Mouse (Mus musculus) gastrocnemius, adult 2 months (tissue): ENCODE measurements around the gene Mecom. TPM values are rescaled to one million over a fixed set of nuclear protein-coding genes. Genes with fewer than 3 reads are reported as not detected.

ENCODE experiments used
- DNase-seq: peaks from one replicate; pipeline ENCODE4 v3.0.0; 2022
- H3K27ac ChIP-seq: fragments of 200-600 bp; 2 replicates; pipeline ENCODE4 v1.8.1; 2022; ENCODE audit warnings: mild to moderate bottlenecking
- H3K4me3 ChIP-seq: fragments of 200-600 bp; 2 replicates; pipeline ENCODE4 v1.8.1; 2022; ENCODE audit warnings: mild to moderate bottlenecking, moderate library complexity
- CTCF ChIP-seq: fragments of 200-600 bp; IDR thresholded peaks from 2 replicates; pipeline ENCODE4 v1.8.1; 2022; ENCODE audit warnings: antibody characterized with exemption, mild to moderate bottlenecking, moderate library complexity
- intact Hi-C: fragments of 180-260 bp; cut with DNase I; formaldehyde crosslinking; loops from one replicate; pipeline ENCODE4 v1.15.1; 2025
- total RNA-seq, 2 experiments: library from RNA; stranded (reverse); gene quantifications; 2 replicates each; pipeline ENCODE4 v1.2.3; 2021

Mecom gene
- total RNA-seq, 2 experiments from 2014 or later, result 5.8 to 6.9 TPM

GRCm38 (mm10) chr3:30168396-30169186 lies 379.2 kb downstream of the Mecom start:
- no peak overlapping the region for H3K27ac ChIP-seq
- intact Hi-C loops, result no loop called here
- no peak for TF ChIP-seq CTCF
- DNase-seq, result no peak
- no peak overlapping the region for H3K4me3 ChIP-seq

GRCm38 (mm10) chr3:30167027-30167426 lies 380.8 kb downstream of the Mecom start:
- intact Hi-C loops, result no loop called here
- Histone ChIP-seq H3K27ac (no peak overlapping the region), H3K4me3 (no peak overlapping the region)
- no peak for DNase-seq
- TF ChIP-seq CTCF, result no peak

GRCm38 (mm10) chr3:30164834-30165233 lies 383.0 kb downstream of the Mecom start:
- intact Hi-C loops, result no loop called here
- no peak for TF ChIP-seq CTCF
- Histone ChIP-seq H3K27ac (no peak overlapping the region), H3K4me3 (no peak overlapping the region)
- DNase-seq, result no peak

- Histone ChIP-seq H3K27ac (no peak overlapping the region), H3K4me3 (no peak overlapping the region)
- intact Hi-C loops, result no loop called here
- no peak for TF ChIP-seq CTCF
- DNase-seq, result no peak
These were observed 384.4 kb downstream of the Mecom start for GRCm38 (mm10) chr3:30163390-30163789.

- TF ChIP-seq CTCF, result no peak
- H3K4me3 ChIP-seq, result peak overlapping the region; percentile 39
- H3K27ac ChIP-seq, result 0 out of 2 replicates have a peak overlapping the region, but pooled peaks have one; percentile 4
- intact Hi-C loops, result no loop called here
- DNase-seq, result no peak
These were observed 386.7 kb downstream of the Mecom start for GRCm38 (mm10) chr3:30160961-30161670.

- no peak for DNase-seq
- TF ChIP-seq CTCF, result peak; percentile 48
- intact Hi-C loops, result no loop called here
- Histone ChIP-seq H3K4me3 (no peak overlapping the region), H3K27ac (no peak overlapping the region)
These were observed 387.5 kb downstream of the Mecom start for GRCm38 (mm10) chr3:30160346-30160745.

- Histone ChIP-seq H3K27ac (no peak overlapping the region), H3K4me3 (no peak overlapping the region)
- no peak for DNase-seq
- intact Hi-C loops, result no loop called here
- no peak for TF ChIP-seq CTCF
These were observed 390.6 kb downstream of the Mecom start for GRCm38 (mm10) chr3:30157128-30157670.

GRCm38 (mm10) chr3:30154390-30154789 lies 393.4 kb downstream of the Mecom start:
- no peak for DNase-seq
- intact Hi-C loops, result no loop called here
- no peak for TF ChIP-seq CTCF
- Histone ChIP-seq H3K4me3 (no peak overlapping the region), H3K27ac (no peak overlapping the region)

GRCm38 (mm10) chr3:30153923-30154331 lies 393.9 kb downstream of the Mecom start:
- no peak overlapping the region for H3K4me3 ChIP-seq
- intact Hi-C loops, result no loop called here
- no peak overlapping the region for H3K27ac ChIP-seq
- no peak for DNase-seq
- TF ChIP-seq CTCF, result no peak

GRCm38 (mm10) chr3:30150071-30150470 lies 397.7 kb downstream of the Mecom start:
- DNase-seq, result no peak
- intact Hi-C loops, result no loop called here
- H3K27ac ChIP-seq, result no peak overlapping the region
- TF ChIP-seq CTCF, result no peak
- no peak overlapping the region for H3K4me3 ChIP-seq

- intact Hi-C loops, result no loop called here
- Histone ChIP-seq H3K27ac (no peak overlapping the region), H3K4me3 (no peak overlapping the region)
- TF ChIP-seq CTCF, result no peak
- no peak for DNase-seq
These were observed 399.3 kb downstream of the Mecom start for GRCm38 (mm10) chr3:30148378-30149079.

- H3K4me3 ChIP-seq, result no peak overlapping the region
- intact Hi-C loops, result no loop called here
- no peak for TF ChIP-seq CTCF
- H3K27ac ChIP-seq, result no peak overlapping the region
- DNase-seq, result no peak
These were observed 402.8 kb downstream of the Mecom start for GRCm38 (mm10) chr3:30145051-30145450.
